Mouse (Mus musculus) hindbrain, embryonic 15.5 days (tissue): Measurements from ENCODE around the gene E130114P18Rik. TPM values are rescaled to one million over a fixed set of nuclear protein-coding genes. Genes with fewer than 3 reads are reported as not detected.

Source experiments
- ATAC-seq: fragments of 200-750 bp; cut with Nextera tagmentation; 2 replicates; pipeline ENCODE4 v1.8.0; 2017; ENCODE audit warnings: low read depth, moderate number of reproducible peaks, moderate TSS enrichment; ENCODE audit not compliant: low FRiP score
- H3K27ac ChIP-seq: fragments of 300-500 bp; sonication (generic); replicated peaks from 2 replicates; pipeline ENCODE4 v1.5.1; 2015; ENCODE audit warnings: mild to moderate bottlenecking, inconsistent platforms
- H3K27me3 ChIP-seq: fragments of 300-500 bp; sonication (generic); 2 replicates; pipeline ENCODE4 v1.6.1; 2015; ENCODE audit warnings: control low read depth, inconsistent platforms
- H3K36me3 ChIP-seq: fragments of 300-500 bp; sonication (generic); 2 replicates; pipeline ENCODE4 v1.6.1; 2015; ENCODE audit warnings: control low read depth, inconsistent platforms
- H3K4me1 ChIP-seq: fragments of 300-500 bp; sonication (generic); replicated peaks from 2 replicates; pipeline ENCODE4 v1.6.1; 2015; ENCODE audit warnings: control low read depth, inconsistent platforms
- H3K4me2 ChIP-seq: fragments of 300-500 bp; sonication (generic); 2 replicates; pipeline ENCODE4 v1.6.1; 2015; ENCODE audit warnings: moderate library complexity, mild to moderate bottlenecking, inconsistent platforms
- H3K4me3 ChIP-seq: fragments of 300-500 bp; sonication (generic); 2 replicates; pipeline ENCODE4 v1.5.1; 2015; ENCODE audit warnings: mild to moderate bottlenecking, inconsistent platforms
- H3K9ac ChIP-seq: fragments of 300-500 bp; sonication (generic); 2 replicates; pipeline ENCODE4 v1.6.1; 2015; ENCODE audit warnings: inconsistent platforms
- H3K9me3 ChIP-seq: fragments of 300-500 bp; sonication (generic); 2 replicates; pipeline ENCODE4 v1.6.1; 2016; ENCODE audit warnings: control low read depth, inconsistent platforms
- WGBS: fragments of 180-500 bp; shearing (Covaris S2); methylation state at CpG from one replicate; pipeline ENCODE4 v1.1.7; 2015; 5-methylcytosine and 5-hydroxymethylcytosine counted together
- polyA plus RNA-seq: library from polyadenylated mRNA; unstranded; fragments of >200 nt; fragmentation: Nextera tagmentation; extraction: Ambion mirVana; gene quantifications from 2 replicates; pipeline ENCODE4 v1.2.1, GENCODE M21; 2015

Gene E130114P18Rik
- polyA plus RNA-seq, 1 experiment from 2014 or later = 23.1 TPM

GRCm38 (mm10) chr4:97620409-97620808, 157.5 kb downstream of the E130114P18Rik start:
- H3K4me1 ChIP-seq = peaks cover 12% of the 10 kb centered on the region
- ATAC-seq = peak; percentile 42; the same call in 1 of the 2 replicates
- 57% methylated on average over 1 of the region's 1 CpGs for WGBS
- no peak overlapping the region for H3K4me3 ChIP-seq
- H3K9ac ChIP-seq = no peak overlapping the region
- no peak overlapping the region for H3K4me2 ChIP-seq
- H3K27me3 ChIP-seq = no peaks in the 10 kb centered on the region
- H3K9me3 ChIP-seq = no peaks in the 10 kb centered on the region
- H3K27ac ChIP-seq = no peak overlapping the region
- no peaks in the 10 kb centered on the region for H3K36me3 ChIP-seq

- no peaks in the 10 kb centered on the region for H3K9me3 ChIP-seq
- H3K4me3 ChIP-seq = 0 out of 2 replicates have a peak overlapping the region, but pooled peaks have one; percentile 7
- peaks cover 12% of the 10 kb centered on the region for H3K4me1 ChIP-seq
- ATAC-seq = peak; percentile 88
- H3K27me3 ChIP-seq = no peaks in the 10 kb centered on the region
- peak overlapping the region; percentile 22; the same call in 1 of the 2 replicates for H3K9ac ChIP-seq
- H3K36me3 ChIP-seq = no peaks in the 10 kb centered on the region
- peak overlapping the region; percentile 77 for H3K27ac ChIP-seq
- 37% methylated on average over 15 of the region's 15 CpGs for WGBS
- peak overlapping the region; percentile 45 for H3K4me2 ChIP-seq
Measured at GRCm38 (mm10) chr4:97618668-97619373, 159.1 kb downstream of the E130114P18Rik start.

- no peaks in the 10 kb centered on the region for H3K36me3 ChIP-seq
- H3K9ac ChIP-seq = no peak overlapping the region
- no peaks in the 10 kb centered on the region for H3K9me3 ChIP-seq
- peaks cover 30% of the 10 kb centered on the region for H3K4me1 ChIP-seq
- no peak overlapping the region for H3K27ac ChIP-seq
- ATAC-seq = no peak
- H3K27me3 ChIP-seq = no peaks in the 10 kb centered on the region
- no peak overlapping the region for H3K4me2 ChIP-seq
- H3K4me3 ChIP-seq = no peak overlapping the region
- WGBS = 81% methylated on average over 3 of the region's 3 CpGs
Measured at GRCm38 (mm10) chr4:97615031-97615430, 162.8 kb downstream of the E130114P18Rik start.

- H3K9ac ChIP-seq = no peak overlapping the region
- 55% methylated on average over 11 of the region's 11 CpGs for WGBS
- no peaks in the 10 kb centered on the region for H3K9me3 ChIP-seq
- H3K27me3 ChIP-seq = no peaks in the 10 kb centered on the region
- no peak overlapping the region for H3K4me3 ChIP-seq
- no peak overlapping the region for H3K4me2 ChIP-seq
- peaks cover 34% of the 10 kb centered on the region for H3K4me1 ChIP-seq
- peak; percentile 61; the same call in 1 of the 2 replicates for ATAC-seq
- no peaks in the 10 kb centered on the region for H3K36me3 ChIP-seq
- H3K27ac ChIP-seq = peak overlapping the region; percentile 71
Measured at GRCm38 (mm10) chr4:97611251-97611847, 166.5 kb downstream of the E130114P18Rik start.

- no peak overlapping the region for H3K4me3 ChIP-seq
- no peaks in the 10 kb centered on the region for H3K36me3 ChIP-seq
- WGBS = 22% methylated on average over 10 of the region's 10 CpGs
- peak overlapping the region; percentile 71 for H3K27ac ChIP-seq
- no peak overlapping the region; the same call in 1 of the 2 replicates for H3K4me2 ChIP-seq
- H3K9me3 ChIP-seq = no peaks in the 10 kb centered on the region
- peaks cover 34% of the 10 kb centered on the region for H3K4me1 ChIP-seq
- no peak; the same call in 1 of the 2 replicates for ATAC-seq
- H3K9ac ChIP-seq = no peak overlapping the region
- H3K27me3 ChIP-seq = no peaks in the 10 kb centered on the region
Measured at GRCm38 (mm10) chr4:97609831-97610727, 167.8 kb downstream of the E130114P18Rik start.

DNA sequence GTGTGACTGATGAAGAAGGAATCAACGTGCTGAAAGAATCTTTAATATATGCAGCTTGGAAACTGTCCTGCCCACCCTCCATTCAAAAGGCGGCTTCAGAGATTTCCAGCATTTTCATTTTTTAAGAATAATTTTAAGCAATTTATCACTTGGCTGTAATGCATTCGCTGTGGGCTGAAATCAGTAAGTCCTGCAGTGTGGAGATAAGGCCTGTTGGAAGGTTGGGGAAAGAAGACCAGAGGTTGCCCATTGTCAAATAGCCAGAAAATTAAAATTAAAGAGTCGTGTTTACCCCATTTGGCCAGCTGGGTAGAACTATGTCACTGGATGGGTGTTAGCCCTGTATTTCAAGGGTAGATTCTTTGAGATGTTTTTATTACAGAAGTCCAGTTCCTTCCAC, 168.5 kb downstream of the E130114P18Rik start:
- no peak overlapping the region for H3K4me3 ChIP-seq
- H3K36me3 ChIP-seq = no peaks in the 10 kb centered on the region
- peaks cover 34% of the 10 kb centered on the region for H3K4me1 ChIP-seq
- H3K27ac ChIP-seq = peak overlapping the region; percentile 71
- H3K9ac ChIP-seq = no peak overlapping the region
- no peaks in the 10 kb centered on the region for H3K9me3 ChIP-seq
- no peaks in the 10 kb centered on the region for H3K27me3 ChIP-seq
- no peak for ATAC-seq
- 62% methylated on average over 4 of the region's 4 CpGs for WGBS
- H3K4me2 ChIP-seq = no peak overlapping the region

DNA sequence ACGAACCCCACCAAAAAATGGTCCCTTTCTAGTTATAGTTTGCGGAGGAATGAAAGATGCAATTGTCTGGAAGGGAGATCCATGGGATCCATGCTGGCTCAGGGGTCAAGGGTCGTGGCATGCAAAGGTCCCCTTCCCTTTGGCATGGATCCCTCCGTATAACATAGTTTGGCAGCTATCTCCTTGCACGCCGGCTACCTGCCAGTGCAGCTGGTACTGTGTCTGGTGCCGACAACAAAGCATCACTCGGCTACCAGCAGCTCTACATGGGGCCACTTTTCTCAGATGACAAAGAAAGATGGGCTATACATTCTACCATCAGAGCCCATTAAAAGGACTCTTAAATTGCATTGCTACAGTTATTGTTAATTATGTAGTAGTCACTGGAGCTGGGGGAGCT, 169.2 kb downstream of the E130114P18Rik start:
- H3K27me3 ChIP-seq = no peaks in the 10 kb centered on the region
- no peak overlapping the region for H3K4me3 ChIP-seq
- no peaks in the 10 kb centered on the region for H3K9me3 ChIP-seq
- H3K4me2 ChIP-seq = no peak overlapping the region
- peak; percentile 33; the same call in 1 of the 2 replicates for ATAC-seq
- H3K36me3 ChIP-seq = no peaks in the 10 kb centered on the region
- H3K27ac ChIP-seq = peak overlapping the region; percentile 71; the same call in 1 of the 2 replicates
- no peak overlapping the region for H3K9ac ChIP-seq
- peaks cover 34% of the 10 kb centered on the region for H3K4me1 ChIP-seq
- WGBS = 45% methylated on average over 8 of the region's 8 CpGs

GRCm38 (mm10) chr4:97608134-97608533, 169.7 kb downstream of the E130114P18Rik start:
- H3K27me3 ChIP-seq = no peaks in the 10 kb centered on the region
- H3K4me3 ChIP-seq = no peak overlapping the region
- no peak for ATAC-seq
- WGBS = 46% methylated on average over 3 of the region's 3 CpGs
- no peaks in the 10 kb centered on the region for H3K9me3 ChIP-seq
- H3K36me3 ChIP-seq = no peaks in the 10 kb centered on the region
- 0 out of 2 replicates have a peak overlapping the region, but pooled peaks have one; percentile 71 for H3K27ac ChIP-seq
- H3K4me2 ChIP-seq = no peak overlapping the region
- H3K4me1 ChIP-seq = peaks cover 34% of the 10 kb centered on the region
- no peak overlapping the region for H3K9ac ChIP-seq

- 87% methylated on average over 1 of the region's 1 CpGs for WGBS
- H3K9ac ChIP-seq = no peak overlapping the region
- H3K27ac ChIP-seq = no peak overlapping the region
- H3K4me3 ChIP-seq = no peak overlapping the region
- H3K27me3 ChIP-seq = no peaks in the 10 kb centered on the region
- H3K36me3 ChIP-seq = no peaks in the 10 kb centered on the region
- peaks cover 32% of the 10 kb centered on the region for H3K4me1 ChIP-seq
- ATAC-seq = no peak
- no peak overlapping the region for H3K4me2 ChIP-seq
- H3K9me3 ChIP-seq = no peaks in the 10 kb centered on the region
Measured at GRCm38 (mm10) chr4:97607169-97607568, 170.7 kb downstream of the E130114P18Rik start.

DNA sequence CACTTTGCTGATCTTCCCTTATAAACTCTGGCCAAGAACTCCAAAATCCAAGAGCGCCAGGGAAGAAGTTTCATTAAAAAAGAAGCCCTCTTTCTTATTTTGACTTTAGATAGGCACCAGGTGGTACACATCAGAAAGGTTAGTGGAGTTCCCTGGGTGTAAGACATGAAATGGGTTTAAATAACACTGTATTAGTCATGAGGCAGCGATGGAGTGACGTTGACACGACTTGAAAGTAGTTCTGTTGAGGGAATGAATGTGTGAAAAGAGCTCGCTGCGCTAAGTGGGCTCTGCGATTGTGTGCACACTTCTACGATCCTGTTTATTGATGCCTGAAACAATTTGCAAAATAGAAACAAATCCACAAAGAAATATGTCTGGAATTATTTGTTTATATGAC, 171.4 kb downstream of the E130114P18Rik start:
- Histone ChIP-seq H3K9ac (no peak overlapping the region), H3K4me2 (no peak overlapping the region), H3K27me3 (no peaks in the 10 kb centered on the region), H3K4me1 (peaks cover 29% of the 10 kb centered on the region), H3K4me3 (no peak overlapping the region), H3K36me3 (no peaks in the 10 kb centered on the region), H3K9me3 (no peaks in the 10 kb centered on the region), H3K27ac (no peak overlapping the region)
- 87% methylated on average over 8 of the region's 8 CpGs for WGBS
- ATAC-seq = no peak

DNA sequence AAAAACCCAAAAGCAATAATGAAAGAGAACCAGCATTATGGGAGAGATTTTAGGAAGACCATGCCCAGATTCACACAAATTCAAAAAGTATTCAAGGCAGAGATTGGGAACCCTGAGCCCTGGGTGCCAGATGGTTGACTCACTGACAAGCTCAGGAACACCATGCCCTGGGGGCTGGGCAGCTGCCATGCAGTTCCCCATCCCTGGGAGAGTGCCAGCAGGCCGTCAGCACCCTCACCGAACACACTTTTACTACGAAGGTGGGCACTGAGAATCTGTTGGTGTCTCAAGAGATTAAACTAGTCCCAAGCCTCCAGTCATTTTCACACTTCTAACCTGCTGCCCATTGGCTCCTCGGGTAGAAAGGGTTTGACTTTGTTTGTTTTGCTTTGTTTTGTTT, 175.3 kb downstream of the E130114P18Rik start:
- H3K27ac ChIP-seq = no peak overlapping the region
- WGBS = 31% methylated on average over 4 of the region's 4 CpGs
- H3K36me3 ChIP-seq = no peaks in the 10 kb centered on the region

More for the DNA sequence above, 175.3 kb downstream of the E130114P18Rik start:
- ATAC-seq = no peak
- Histone ChIP-seq H3K9me3 (no peaks in the 10 kb centered on the region), H3K4me2 (no peak overlapping the region), H3K4me3 (no peak overlapping the region), H3K27me3 (no peaks in the 10 kb centered on the region), H3K4me1 (peaks cover 12% of the 10 kb centered on the region), H3K9ac (no peak overlapping the region)
